Mouse (Mus musculus) cerebellum, adult 11 months (tissue): ENCODE measurements around the gene 1700069L16Rik.

Experiments
- DNase-seq: peaks from one replicate; pipeline ENCODE4 v3.0.0; 2022

The 1700069L16Rik gene

DNA sequence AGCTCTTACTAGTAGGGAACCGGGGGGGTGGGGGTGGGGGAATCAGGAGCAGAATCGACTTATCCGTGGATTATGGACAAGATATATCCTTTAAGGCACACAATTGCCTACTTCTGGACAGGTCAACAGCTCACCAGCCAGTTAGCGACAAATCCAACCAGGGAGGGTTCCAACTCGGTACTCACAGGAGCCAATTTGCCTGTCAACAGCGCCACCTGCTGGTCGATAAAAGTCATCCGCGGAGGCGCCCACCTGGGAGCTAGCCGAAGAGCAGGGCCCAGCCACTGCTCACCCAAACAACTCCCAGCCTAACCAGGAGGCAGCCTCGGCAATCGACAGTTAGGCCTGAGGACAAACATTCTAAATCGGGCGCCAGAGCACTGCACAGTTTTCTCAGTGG is at the start of gene 1700069L16Rik:
Gene 1700069L16Rik, minus strand, starts transcription at position 327 of the 400 bp plus-strand sequence.
- DNase-seq, result peak; percentile 95

DNA sequence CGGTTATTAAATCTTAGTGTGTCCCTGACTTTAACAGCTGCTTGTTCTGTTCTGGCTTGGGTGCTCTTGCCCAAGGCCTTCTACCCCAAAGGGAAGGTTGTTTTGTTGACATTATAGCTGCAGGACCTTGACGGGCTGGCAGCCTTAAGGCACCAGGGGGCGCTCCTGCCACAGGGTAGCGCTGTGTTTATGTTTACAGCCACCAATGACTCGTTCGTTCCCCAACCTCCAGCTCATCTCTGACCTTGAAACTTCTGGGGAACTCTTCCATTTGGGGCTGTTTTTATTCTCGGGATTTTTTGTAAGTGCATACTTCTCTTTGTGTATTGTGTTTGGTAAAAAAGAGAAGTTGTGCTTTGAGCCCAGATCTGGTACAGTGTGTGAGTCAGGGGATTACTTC is 49.1 kb upstream of the 1700069L16Rik start:
- peak; percentile 72 for DNase-seq

DNA sequence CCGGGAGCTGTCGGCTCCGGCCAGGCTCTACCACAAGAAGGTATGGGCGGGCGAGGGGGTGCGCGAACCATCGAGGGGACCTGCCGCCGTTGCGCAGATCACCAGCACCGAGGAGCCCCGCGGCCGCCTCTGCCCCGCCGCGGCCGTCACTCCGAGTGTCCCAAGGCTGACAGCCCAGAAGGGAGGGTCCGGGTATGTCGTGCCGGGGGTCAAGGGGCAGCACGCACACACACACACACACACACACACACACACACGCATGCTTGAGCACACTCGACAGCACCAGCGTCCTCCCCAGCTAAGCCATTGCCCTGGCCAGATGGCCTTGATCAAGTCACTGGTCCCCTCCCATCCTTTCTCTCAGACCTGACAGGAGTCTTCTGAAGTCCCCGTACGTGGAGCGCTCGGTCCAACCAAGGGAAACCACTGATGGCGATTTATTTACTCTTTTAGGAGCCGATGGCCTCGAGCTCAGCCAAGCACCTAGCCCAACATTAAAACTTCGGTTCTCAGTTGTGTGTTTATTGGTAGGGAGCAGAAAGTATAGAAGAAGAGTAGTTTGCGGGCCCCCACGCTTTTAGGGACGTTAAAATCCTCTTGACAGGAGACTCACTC is 48.4 kb upstream of the 1700069L16Rik start:
- no peak for DNase-seq

DNA sequence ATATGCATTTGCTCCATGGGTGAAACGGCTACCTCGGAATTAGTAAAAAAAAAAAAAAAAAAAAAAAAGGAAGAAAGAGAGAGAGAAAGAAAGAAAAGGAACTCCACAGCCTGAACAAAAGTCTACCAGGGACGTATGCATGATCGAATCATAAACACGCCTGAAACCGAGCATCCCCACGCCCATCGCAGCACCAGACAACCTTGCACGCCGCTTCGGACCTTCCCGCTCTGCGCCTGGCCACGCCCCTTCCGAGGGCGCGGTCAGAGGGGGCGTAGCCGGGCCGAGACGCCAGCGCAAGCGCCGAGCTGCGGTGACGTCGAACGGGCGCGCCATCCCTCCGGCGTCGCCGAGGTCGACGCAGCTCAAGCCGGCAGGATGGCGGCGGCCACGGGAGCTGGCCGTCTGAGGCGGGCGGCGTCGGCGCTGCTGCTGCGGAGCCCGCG is 47.9 kb upstream of the 1700069L16Rik start, which contains the start of the genes Sart3 and Iscu:
Gene Sart3, minus strand, starts transcription at position 61 of the 446 bp plus-strand sequence.
Gene Iscu, plus strand, starts transcription at position 299 of the 446 bp plus-strand sequence.
- peak; percentile 93 for DNase-seq

DNA sequence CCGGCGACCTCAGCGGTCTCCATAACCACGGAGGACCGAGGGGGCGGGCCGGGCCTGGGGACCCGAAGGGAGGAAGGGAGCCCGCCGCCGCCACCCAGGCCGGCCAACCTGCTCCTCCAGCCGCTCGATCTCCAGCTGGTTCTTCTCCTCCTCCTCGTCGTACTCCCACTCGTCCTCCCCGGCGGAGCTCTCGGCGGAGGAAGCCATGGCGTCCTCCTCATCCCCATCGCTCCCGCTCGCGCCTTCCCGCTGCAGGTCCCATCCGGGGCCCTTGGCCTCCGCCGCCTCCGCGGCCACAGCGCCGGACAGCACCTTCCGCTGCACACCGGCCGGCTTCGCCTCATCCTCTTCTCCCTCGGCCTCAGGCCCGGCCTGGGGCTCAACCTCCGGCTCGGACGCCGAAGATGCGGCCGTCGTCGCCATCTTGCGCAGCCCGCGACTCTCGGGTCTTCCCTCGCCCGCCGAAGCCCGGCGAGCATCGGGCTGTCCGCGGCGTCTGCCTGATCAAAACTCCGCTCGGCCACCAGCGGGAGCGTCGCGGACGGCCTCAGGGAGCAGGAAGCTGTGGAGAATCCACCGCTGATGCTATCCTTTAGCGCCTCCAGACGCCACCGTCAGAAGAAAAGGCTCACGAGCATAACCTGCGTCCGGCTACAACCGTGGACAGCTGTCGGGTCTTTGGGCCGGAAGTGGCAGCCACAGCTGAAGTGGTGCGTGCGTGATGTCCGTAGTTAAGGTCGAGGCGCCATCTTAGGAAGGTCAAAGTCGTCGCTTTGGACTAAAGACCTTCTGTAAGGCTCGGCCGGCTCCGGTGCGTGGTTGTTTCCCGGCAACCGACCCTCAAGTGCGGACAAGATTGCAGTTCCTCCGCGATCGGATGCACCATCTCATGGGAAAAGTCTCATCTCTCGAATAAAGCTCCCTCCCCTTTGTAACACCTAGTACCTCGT is 46.9 kb upstream of the 1700069L16Rik start:
- DNase-seq, result peak; percentile 86

DNA sequence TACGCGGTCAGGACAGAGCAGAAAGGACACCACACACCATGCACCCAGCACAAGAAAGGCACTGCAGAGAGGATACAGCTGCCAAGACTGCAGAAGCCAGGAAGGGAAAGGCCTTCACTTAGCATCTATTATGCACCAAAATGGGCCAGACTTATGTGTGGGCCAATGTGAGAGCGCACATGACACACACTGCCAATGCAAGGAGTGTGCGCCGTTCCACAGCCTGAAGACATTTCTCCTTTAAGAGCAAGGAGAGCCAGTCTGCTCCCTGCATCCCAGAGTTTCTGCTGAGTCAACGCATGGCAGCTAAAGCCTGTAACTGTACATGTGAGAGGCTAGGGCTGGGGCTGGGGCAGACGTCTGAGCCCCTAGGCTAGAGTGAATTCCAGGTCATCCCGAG is 44.2 kb upstream of the 1700069L16Rik start:
- no peak for DNase-seq

DNA sequence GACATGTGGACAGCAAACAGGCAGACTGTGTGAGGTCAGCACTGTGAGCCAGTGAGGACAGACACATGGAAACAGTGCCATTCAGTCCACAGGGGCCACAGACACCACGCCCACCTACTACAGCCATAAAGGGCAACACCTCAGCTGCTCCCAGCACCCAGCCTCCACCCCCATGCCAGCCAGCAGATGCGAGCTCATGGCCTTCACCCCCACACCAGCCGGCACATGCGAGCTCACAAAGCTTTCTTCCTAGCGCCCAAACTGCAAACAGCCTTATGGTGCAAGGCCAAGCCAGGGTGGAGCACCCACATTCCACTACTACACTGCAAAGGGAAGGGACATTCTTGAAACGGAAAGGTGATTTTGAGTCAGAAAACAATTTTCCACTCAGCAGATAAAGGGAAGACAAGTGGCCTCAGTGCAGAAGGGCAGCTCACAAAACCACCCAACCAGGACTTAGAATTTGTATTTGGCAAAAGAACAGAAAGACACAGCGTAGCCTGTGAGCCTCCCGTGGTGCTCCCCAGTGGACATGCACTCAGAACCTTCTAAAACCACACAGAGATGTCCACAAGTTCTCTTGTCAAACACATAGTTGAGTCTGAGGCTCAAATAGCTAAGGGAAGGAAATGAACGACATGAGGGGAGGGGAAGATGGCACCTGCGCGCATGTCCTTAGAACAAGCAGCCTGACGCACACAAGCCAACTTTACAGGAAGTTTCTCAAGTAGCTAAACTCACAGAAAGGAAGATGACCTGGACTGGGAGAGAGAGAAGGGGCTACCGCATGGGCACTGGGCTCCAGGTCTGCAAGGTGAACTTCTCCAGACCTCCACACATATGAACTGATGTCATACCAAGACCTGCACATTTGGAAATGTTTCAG is 41.3 kb upstream of the 1700069L16Rik start:
- no peak for DNase-seq

DNA sequence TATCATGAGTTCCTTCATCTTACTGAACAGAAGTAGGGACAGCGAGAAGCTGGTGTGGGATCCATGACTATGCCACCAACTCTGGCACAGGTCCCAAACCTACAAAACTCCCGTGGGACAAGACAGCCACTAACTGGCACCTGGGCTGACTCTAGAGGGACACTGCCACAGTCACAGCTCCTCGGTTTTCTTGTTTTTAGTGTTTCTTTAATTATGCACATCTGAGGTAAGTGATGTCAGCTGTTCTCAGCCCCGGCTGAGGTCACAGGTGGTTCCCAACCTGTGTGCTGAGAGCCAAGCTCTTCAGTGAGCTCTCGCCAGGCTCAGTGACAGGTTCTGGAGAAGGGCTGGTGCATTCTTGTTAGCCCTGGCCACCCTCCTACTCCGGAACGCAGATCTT is 39.9 kb upstream of the 1700069L16Rik start:
- no peak for DNase-seq

DNA sequence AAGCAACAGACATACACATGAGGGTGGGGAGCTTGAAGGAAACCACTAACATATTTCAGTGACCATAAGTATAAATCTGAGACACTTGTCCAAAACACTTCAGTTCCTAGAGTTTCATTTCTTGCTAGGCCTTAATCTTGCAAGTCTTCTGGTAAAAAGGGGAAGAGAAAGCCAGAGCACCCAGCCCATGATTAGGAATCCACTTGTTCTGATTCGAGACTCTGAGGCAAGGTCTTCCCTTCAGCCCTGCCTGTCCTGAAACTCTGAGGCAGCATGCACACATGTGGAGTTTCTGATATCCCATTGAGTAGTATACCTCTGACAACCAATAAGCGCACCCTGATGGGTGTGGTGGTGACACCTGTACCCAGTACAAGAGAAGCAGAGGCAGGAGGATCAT is 37.0 kb upstream of the 1700069L16Rik start:
- DNase-seq, result no peak

DNA sequence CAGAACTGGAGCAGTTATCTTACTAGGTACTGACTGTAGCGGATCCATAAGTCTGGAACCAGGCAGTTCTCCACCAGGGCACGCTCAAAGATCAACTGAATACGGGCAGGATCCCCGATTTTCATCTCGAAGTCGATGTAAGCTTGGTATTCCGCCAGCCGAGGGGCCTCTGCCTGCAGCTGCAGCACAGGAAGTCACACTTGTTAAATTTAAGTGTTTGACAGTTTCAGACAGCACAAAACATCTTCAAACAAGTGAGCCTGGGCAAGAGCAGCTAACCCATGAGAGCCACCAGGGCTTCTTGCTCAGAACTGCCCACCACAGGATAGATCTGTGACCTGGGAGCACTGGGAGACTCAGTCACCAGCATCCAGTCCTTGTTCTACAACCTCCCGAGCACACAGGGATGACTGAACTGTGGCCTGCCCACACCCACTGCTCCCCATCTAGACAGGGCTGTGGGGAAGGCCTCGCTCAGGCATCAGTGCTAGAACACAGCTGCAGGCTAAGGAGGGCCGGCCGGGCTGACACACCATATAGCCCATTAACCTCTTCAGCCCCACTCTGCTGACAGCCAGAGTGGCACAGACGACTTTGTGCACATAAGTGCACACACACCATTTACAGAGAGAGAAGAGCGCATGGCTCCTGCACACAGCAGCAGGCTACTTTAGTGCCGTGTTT is 30.9 kb upstream of the 1700069L16Rik start:
- DNase-seq, result no peak

DNA sequence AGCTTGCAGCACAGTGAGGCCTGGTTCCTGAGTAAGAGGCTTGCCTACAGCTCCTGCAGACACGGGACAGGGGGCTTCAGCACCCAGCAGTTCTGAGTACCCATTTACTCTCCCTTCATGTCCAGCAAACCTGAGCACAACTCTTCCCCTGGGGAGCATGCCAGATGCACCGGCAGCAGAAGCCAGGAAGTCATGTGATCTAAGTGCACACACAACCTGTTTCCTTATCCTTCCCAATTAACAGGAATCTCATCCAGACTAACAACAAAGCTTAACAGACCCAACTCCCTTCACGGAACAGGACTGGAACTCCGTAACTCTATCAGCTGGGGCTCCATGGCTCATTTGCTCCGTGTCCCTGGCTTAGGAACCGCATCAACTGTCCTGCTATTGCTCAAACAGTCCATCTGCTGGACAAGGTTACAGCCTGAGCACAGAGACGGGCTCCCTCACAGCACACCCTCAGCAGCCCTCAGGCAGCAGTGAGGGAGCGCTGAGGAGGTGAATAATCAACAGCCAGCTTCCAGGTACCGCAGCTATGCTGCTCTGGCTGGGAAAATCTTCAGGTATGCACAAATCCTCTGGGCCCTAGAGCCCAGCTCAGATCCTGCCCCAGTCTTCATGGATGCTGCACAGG is 27.1 kb upstream of the 1700069L16Rik start:
- no peak for DNase-seq

DNA sequence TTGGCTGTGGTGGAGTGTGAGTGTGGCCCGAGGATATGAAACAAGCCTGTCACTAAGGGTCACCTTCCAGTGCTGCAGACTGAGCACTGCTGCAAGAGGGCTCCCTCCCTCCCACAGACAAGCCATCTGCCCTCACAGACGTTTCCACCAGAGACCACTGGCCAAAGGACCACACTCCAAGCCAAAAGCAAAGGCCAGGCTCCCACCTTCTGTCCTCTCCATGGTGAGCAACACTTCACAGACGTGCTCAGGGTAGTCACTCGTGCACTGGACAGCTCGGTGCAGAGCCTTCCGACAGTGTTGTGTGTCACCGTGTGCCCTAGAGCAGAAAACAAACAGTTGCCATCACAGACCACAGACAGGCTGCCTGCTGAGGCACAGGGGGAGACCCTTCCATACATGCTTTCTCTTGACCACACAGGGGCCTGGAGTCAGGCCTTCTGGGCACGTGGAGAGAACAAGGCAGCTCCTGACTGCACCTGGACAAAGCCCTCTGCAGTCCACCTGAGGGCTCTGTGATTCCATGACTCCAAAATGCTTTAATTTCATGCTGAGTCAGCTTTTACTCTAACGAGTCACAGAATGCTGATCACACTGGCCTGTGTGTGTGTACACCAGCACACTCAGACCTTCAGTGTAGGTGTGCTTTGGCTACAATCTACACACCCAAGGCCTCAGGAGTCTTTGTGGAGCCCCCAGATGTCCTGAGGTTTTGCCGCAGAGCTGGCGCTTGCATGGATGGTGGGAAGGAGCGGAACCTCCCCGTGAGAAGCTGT is 24.2 kb upstream of the 1700069L16Rik start:
- DNase-seq, result no peak

DNA sequence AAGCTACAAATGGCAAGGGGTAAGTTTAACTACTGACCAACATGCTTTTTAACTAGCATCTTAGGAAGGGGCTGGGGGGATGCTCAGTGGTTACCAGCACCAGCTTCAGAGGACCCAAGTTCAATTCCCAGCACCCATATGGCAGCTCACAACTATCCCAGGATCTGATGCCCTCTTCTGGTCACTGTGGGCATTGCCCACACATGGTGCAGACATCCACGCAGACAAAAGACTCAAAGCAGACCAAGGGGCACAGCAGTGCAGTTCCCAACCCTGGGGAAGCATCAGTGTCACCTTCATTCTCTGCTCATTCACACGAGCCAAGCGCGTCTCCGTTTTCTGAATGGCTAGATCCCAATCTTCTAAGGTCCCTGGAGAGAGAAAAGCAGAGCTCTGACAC is 23.1 kb upstream of the 1700069L16Rik start:
- no peak for DNase-seq

DNA sequence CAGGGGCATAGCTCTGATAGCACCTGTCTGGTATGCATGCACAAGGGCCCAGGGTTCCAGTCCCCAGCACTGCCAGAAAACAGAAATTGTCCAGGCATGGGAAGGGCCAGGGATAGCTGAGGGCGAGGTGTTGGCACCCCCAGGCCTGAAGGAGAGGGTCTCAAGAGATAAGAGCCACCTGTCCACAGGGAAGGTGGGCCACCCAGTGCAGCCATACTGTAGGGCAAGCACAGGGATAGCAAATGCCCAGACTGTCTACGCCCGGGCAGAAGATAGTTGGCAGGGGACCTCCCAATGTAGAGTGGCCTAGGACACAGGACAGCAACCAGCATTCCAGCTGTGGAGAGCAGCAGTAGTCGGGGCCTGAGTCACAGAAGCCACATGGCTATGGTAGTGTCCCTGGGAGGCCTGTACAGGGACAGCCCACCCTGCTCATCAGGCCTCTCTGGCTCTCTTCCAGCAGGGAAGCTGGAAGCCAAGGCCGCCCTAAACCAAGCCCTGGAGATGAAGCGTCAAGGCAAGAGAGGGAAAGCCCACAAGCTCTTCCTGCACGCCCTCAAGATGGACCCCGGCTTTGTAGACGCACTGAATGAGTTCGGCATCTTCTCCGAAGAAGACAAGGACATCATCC is 13.2 kb upstream of the 1700069L16Rik start:
- DNase-seq, result no peak

DNA sequence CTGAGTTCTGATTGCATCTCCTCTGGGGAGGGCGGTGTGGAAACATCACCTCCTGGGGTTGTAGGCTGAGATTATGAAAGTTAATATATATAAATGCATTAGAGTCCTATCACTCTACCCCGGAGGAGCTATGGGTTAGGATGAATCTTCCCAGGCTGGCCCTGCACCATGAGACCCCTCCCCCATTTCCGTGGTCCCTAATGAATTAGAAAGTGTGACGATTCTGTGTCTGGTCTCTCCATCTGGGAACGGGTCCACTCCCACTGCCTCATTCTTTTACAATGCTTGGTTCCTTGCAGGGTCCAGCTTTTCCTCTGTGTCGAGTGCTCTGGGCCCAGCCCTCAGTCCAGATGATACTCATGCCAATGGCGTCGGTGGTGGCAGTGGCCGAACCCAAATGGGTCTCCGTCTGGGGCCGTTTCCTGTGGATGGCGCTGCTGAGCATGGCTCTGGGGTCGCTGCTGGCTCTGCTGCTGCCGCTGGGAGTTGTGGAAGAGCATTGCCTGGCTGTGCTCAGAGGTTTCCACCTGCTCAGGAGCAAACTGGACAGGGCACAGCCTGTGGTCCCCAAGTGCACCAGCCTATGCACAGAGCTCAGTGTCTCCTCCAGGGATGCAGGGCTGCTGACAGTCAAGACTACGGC is 12.1 kb upstream of the 1700069L16Rik start:
- no peak for DNase-seq

DNA sequence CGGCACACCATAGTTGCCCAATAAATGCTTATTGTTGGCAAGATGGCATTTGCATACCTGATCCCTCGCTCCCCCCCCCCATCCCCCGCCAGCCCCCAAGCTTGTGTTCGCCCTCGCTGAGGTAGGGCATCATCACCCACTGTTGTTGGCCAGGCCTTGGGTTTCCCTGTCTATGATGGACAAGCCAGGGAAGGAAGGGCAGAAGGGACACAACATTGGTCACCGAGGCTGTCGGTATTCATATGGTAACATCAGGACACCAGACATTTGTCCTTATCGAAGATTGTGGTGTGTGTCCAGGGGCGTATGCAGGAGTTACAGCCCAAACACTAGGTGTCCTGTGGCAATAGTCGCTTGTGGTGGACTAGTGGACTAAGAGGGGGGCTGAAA is 11.5 kb upstream of the 1700069L16Rik start:
- no peak for DNase-seq

DNA sequence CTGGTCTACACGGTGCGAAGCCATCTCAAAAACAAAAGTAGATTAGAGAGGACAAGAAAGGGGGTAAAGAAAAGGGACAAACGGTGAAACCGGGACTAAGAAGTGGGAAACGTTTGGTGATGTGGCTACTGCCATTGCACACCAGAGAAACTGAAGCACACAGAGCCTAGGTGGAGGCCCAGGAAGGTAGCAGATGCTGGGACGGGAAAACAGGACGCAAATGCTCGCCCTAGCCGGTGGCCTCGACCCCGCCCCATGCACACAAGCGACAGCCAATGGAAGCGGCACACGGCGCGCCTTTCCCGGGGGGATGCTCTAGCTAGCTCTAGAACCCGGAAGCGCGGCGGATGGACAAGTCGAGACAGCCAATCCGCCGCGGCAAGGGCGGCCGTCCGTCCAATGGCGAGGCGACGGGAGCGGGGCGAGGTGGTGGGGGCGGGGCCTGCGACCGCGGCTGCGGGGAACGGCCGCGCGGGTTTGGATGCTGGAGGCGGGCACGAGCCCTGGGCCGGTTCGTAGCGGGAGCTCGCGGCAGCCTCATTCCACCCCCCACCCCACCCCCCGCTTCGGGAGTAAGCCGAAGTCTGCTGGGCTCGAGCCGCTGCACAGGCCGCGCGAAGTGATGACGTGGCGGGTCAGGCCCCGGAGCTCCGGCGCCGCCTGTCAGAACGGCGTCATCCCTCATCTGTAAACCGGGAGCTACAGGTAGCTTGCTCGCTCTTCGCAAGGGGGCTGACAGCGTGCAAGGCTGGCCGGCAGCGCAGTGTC is 11.0 kb upstream of the 1700069L16Rik start, which contains the start of gene Ficd:
Gene Ficd, plus strand, starts transcription at position 459 of the 768 bp plus-strand sequence.
- peak; percentile 91 for DNase-seq

DNA sequence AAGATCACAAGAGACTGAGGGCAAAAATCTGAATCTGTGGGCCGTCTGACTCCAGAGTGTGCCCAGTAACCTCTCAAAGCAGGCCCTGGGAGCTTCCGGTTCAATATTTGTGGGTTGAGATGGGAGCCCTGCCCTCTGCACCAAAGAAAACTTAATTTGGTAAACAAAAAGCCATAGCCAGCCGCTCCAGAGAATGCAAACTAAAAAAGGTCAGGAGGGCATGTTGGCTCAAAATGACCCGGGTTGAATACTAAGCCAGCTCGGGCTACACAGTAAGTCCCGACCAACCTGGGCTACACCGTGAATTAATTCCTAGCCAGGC is 10.4 kb upstream of the 1700069L16Rik start:
- DNase-seq, result no peak

DNA sequence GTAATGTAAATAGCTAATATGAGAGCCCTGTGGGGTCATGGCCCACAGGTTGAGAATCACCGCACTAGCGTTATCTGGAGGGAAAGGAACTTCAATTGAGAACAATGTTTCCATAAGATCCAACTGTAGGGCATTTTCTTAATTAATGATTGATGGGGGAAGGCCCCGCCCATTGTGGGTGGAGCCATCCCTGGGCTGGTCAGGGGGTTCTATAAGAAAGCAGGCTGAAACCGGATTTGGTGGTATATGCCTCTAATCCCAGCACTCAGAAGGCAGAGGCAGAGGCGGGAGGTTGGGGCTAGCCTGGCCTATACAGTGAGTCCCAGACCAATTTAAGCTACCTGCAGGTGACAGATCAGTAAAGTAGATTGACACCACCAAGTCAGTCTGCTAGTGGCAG is 9.8 kb upstream of the 1700069L16Rik start:
- DNase-seq, result no peak
